Mouse (Mus musculus) ES-E14 (cell line): ENCODE measurements at regions not wholly inside any gene's neighbourhood (a gene's known extent, or its start where the extent isn't known, plus 50 kb on each side); places are given as distances from the start of the nearest gene placed in this dataset.

Experiments
- DNase-seq: peaks from one replicate; pipeline ENCODE4 v3.0.0-alpha.2; 2013; ENCODE audit warnings: low read depth, low spot score
- H3K27ac ChIP-seq: 2 replicates; pipeline ENCODE4 v1.5.1; 2012; ENCODE audit warnings: low read depth, mild to moderate bottlenecking, low read length, moderate library complexity, mixed read lengths; ENCODE audit not compliant: poor library complexity, insufficient read depth, severe bottlenecking
- H3K36me3 ChIP-seq: 2 replicates; pipeline ENCODE4 v1.6.1; 2012; ENCODE audit warnings: mild to moderate bottlenecking, low read length, moderate library complexity, mixed read lengths; ENCODE audit not compliant: control insufficient read depth, poor library complexity, insufficient read depth, severe bottlenecking
- H3K4me1 ChIP-seq, 2 experiments: fragments of 150-350 bp in 1 of 2; sonication (generic) in 1 of 2; 2 replicates each; pipeline ENCODE4 v1.6.1; 2012; ENCODE audit warnings: low read length in 2 of 2, mild to moderate bottlenecking in 1 of 2, mixed read lengths in 1 of 2; ENCODE audit not compliant: control insufficient read depth in 2 of 2, insufficient read depth in 2 of 2, poor library complexity in 1 of 2
- H3K4me3 ChIP-seq, 2 experiments: fragments of 150-350 bp in 1 of 2; sonication (generic) in 1 of 2; 2 replicates each; pipeline ENCODE4 v1.5.1; 2012; ENCODE audit warnings: low read length in 2 of 2, low read depth in 1 of 2, mild to moderate bottlenecking in 1 of 2, mixed read lengths in 1 of 2; ENCODE audit not compliant: insufficient read depth in 1 of 2, poor library complexity in 1 of 2, severe bottlenecking in 1 of 2
- H3K9ac ChIP-seq: 2 replicates; pipeline ENCODE4 v1.6.1; 2012; ENCODE audit warnings: low read depth, mild to moderate bottlenecking, low read length, mixed read lengths; ENCODE audit not compliant: poor library complexity, insufficient read depth, severe bottlenecking
- H3K9me3 ChIP-seq: fragments of 150-350 bp; sonication (generic); 2 replicates; pipeline ENCODE4 v1.6.1; 2012; ENCODE audit warnings: low read depth, mild to moderate bottlenecking, low read length; ENCODE audit not compliant: control insufficient read depth, insufficient read depth
- CHD2 ChIP-seq: IDR thresholded peaks from 2 replicates; pipeline ENCODE4 v1.6.1; 2014; ENCODE audit warnings: mild to moderate bottlenecking, low read depth, low read length, inconsistent platforms
- HCFC1 ChIP-seq: IDR thresholded peaks from 2 replicates; pipeline ENCODE4 v1.6.1; 2012; ENCODE audit warnings: low read length, inconsistent platforms, borderline replicate concordance; ENCODE audit not compliant: insufficient read depth
- MAFK ChIP-seq: IDR thresholded peaks from 2 replicates; pipeline ENCODE4 v1.6.1; 2014; ENCODE audit warnings: mild to moderate bottlenecking, low read depth, low read length, inconsistent platforms; ENCODE audit not compliant: insufficient read depth
- ZC3H11A ChIP-seq: IDR thresholded peaks from 2 replicates; pipeline ENCODE4 v1.6.1; 2012; ENCODE audit warnings: low read depth, mild to moderate bottlenecking, inconsistent platforms, low read length, borderline replicate concordance
- ZNF384 ChIP-seq: IDR thresholded peaks from 2 replicates; pipeline ENCODE4 v1.6.1; 2012; ENCODE audit warnings: low read depth, low read length, inconsistent platforms
- in situ Hi-C, 2 experiments: fragments of 600-800 bp; cut with MboI; formaldehyde crosslinking; loops; one replicate each; pipeline ENCODE4 v1.15.1; 2025; ENCODE audit warnings: low sequenced_read_pairs in 2 of 2, inconsistent platforms in 1 of 2; ENCODE audit not compliant: unreplicated experiment in 2 of 2

- in situ Hi-C loops: no loop called here
- H3K4me1 ChIP-seq: no peaks in the 10 kb centered on the region
- no peak overlapping the region for H3K9ac ChIP-seq
- H3K4me3 ChIP-seq: no peak overlapping the region
- no peak for DNase-seq
- no peak overlapping the region for H3K27ac ChIP-seq
- H3K36me3 ChIP-seq: no peaks in the 10 kb centered on the region
- TF ChIP-seq HCFC1 (no peak), ZNF384 (no peak), CHD2 (no peak), ZC3H11A (no peak), MAFK (no peak)
- no peaks in the 10 kb centered on the region for H3K9me3 ChIP-seq
Measured at GRCm38 (mm10) chr13:101914132-101914531, 146.1 kb upstream of the Pik3r1 start.

DNA sequence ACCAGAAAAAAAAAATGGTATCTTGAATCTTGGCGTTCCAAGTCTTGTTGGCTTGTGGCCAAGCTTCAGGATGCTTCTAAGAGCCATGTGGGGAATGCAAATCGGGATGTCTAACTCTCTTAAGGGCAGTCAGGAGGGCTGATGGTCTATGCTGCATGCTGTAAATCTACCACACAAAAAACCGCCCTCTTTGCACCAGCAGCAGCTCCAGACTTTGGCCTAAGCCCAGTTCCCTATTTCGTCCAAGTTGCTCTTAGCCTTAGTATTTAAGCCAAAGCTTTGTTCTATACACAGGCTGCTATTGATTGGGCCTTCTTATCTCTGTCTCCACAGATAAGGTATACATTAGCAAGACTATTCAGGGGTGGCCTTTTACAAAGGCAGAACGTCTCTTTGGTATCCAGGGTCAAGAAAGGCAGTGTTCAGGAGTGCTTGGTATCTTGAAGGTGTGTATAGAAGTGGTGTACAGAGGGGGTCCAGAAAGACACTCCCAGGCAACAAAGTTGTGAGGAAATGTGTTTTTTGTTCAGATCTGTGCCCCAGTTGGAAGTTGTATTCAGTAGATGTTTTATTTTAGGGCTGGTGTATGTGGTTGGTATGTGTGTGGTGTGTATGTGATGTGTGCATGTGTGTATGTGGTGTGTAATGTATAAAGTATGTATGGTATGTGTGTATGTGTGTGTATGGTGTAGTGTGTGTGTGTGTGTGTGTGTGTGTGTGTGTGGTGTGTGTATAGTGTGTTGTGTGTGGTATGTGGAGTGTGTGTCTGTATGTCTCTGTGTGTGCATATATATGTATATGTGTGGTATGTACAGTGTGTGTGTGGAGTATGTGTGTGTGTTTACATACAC, 146.9 kb upstream of the Pik3r1 start:
- Histone ChIP-seq H3K9me3 (no peaks in the 10 kb centered on the region), H3K27ac (no peak overlapping the region), H3K4me1 (no peaks in the 10 kb centered on the region), H3K9ac (no peak overlapping the region), H3K36me3 (no peaks in the 10 kb centered on the region), H3K4me3 (no peak overlapping the region)
- TF ChIP-seq HCFC1 (no peak), MAFK (no peak), ZNF384 (no peak), ZC3H11A (no peak), CHD2 (no peak)
- DNase-seq: no peak
- in situ Hi-C loops: no loop called here

DNA sequence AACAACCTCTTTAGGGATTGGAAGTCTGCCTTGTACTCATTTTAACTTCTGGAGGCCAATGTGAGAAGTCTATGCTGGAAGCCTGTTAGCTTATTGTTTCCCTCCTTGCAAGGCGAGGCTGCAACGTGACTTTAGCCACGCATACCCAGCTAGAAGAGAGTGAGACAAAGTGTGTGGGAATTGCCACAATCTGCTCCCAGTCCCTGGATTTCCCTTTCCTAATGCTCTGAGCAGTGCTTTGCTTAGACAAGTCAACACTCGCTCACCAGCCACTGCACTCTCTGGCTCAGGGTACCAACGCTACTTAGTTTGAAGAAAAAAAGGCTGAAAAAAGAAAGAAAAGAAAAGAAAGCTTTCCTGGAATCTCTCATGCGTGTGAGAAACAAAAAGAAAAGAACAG, 147.5 kb upstream of the Pik3r1 start:
- no peaks in the 10 kb centered on the region for H3K4me1 ChIP-seq
- TF ChIP-seq ZNF384 (no peak), CHD2 (no peak), ZC3H11A (no peak), HCFC1 (no peak), MAFK (no peak)
- H3K36me3 ChIP-seq: no peaks in the 10 kb centered on the region
- no peak overlapping the region for H3K4me3 ChIP-seq
- no peaks in the 10 kb centered on the region for H3K9me3 ChIP-seq
- DNase-seq: no peak
- no peak overlapping the region for H3K9ac ChIP-seq
- H3K27ac ChIP-seq: no peak overlapping the region
- in situ Hi-C loops: no loop called here

- in situ Hi-C loops: no loop called here
- no peak for DNase-seq
- H3K27ac ChIP-seq: no peak overlapping the region
Measured at GRCm38 (mm10) chr13:101915948-101916594, 148.1 kb upstream of the Pik3r1 start.

More at GRCm38 (mm10) chr13:101915948-101916594, 148.1 kb upstream of the Pik3r1 start:
- Histone ChIP-seq H3K9ac (no peak overlapping the region), H3K36me3 (no peaks in the 10 kb centered on the region), H3K9me3 (no peaks in the 10 kb centered on the region), H3K4me1 (no peaks in the 10 kb centered on the region), H3K4me3 (no peak overlapping the region)
- TF ChIP-seq HCFC1 (no peak), MAFK (no peak), ZNF384 (no peak), CHD2 (no peak)
